Mouse (Mus musculus) thymus, postnatal 4 days (tissue): ENCODE measurements around the gene Asxl1.
A peak's percentile ranks its signal among the peaks of the same experiment; 100 is the strongest.
"Not testable (repeated sequence)": the region's sequence is repeated elsewhere in the genome, so short reads cannot be mapped to it uniquely, and the experiment has no call there.

Experiments used
- DNase-seq: peaks from one replicate; pipeline ENCODE4 v3.0.0; 2021

Asxl1 gene

GRCm38 (mm10) chr2:153346221-153347182 lies 873 bp downstream of the Asxl1 start:
- DNase-seq: peak; percentile 85

GRCm38 (mm10) chr2:153347183-153347781 lies 1.7 kb downstream of the Asxl1 start:
- no peak for DNase-seq

GRCm38 (mm10) chr2:153348100-153348831 lies 2.6 kb downstream of the Asxl1 start:
- no peak for DNase-seq

GRCm38 (mm10) chr2:153350552-153351181 lies 5.0 kb downstream of the Asxl1 start:
- DNase-seq: no peak

- DNase-seq: no peak
Observed at GRCm38 (mm10) chr2:153354648-153355047, 9.0 kb downstream of the Asxl1 start.

GRCm38 (mm10) chr2:153356784-153357183 lies 11.2 kb downstream of the Asxl1 start:
- DNase-seq: no peak

- no peak for DNase-seq
Observed at GRCm38 (mm10) chr2:153361101-153361710, 15.6 kb downstream of the Asxl1 start.

GRCm38 (mm10) chr2:153364531-153364930 lies 18.9 kb downstream of the Asxl1 start:
- DNase-seq: not testable (repeated sequence)

- DNase-seq: no peak
Observed at GRCm38 (mm10) chr2:153370871-153371270, 25.2 kb downstream of the Asxl1 start.

- DNase-seq: no peak
Observed at GRCm38 (mm10) chr2:153375380-153375779, 29.8 kb downstream of the Asxl1 start.

- no peak for DNase-seq
Observed at GRCm38 (mm10) chr2:153380479-153380878, 34.9 kb downstream of the Asxl1 start.

GRCm38 (mm10) chr2:153389831-153390230 lies 44.2 kb downstream of the Asxl1 start:
- DNase-seq: no peak

- no peak for DNase-seq
Observed at GRCm38 (mm10) chr2:153393045-153393444, 47.4 kb downstream of the Asxl1 start.

- DNase-seq: no peak
Observed at GRCm38 (mm10) chr2:153397790-153398515, 52.3 kb downstream of the Asxl1 start.

GRCm38 (mm10) chr2:153399166-153399565 lies 53.5 kb downstream of the Asxl1 start:
- no peak for DNase-seq

GRCm38 (mm10) chr2:153404062-153404461 lies 58.4 kb downstream of the Asxl1 start:
- DNase-seq: no peak

GRCm38 (mm10) chr2:153404882-153405281 lies 59.3 kb downstream of the Asxl1 start:
- DNase-seq: no peak

- DNase-seq: no peak
Observed at GRCm38 (mm10) chr2:153406882-153407281, 61.3 kb downstream of the Asxl1 start.

GRCm38 (mm10) chr2:153408971-153409370 lies 63.3 kb downstream of the Asxl1 start:
- no peak for DNase-seq

- DNase-seq: no peak
Observed at GRCm38 (mm10) chr2:153411557-153411956, 65.9 kb downstream of the Asxl1 start.

- no peak for DNase-seq
Observed at GRCm38 (mm10) chr2:153412563-153412962, 66.9 kb downstream of the Asxl1 start.

- DNase-seq: peak; percentile 75
Observed at GRCm38 (mm10) chr2:153414607-153415006, 69.0 kb downstream of the Asxl1 start.
